Mouse (Mus musculus): ENCODE results near the gene Rab3d.

DNA sequence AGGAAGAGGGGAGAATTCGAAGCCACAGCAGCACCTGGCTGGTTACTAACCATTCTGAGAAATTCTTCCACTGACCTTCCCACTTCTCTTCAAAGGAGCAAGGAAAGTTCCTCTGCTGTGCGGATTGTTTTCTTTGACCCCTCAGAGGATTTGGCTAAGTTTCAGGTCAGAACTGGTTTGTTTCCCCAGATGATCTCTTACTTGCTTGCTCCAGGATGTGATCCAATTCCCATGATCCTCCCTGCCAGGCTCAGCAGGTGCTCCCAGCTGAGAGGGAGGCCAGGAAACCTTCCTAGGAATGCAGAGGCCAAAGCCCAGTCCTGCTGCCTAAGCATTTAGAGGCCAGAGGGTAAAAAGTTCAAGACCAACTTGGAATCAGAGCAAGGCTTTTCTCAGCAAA lies 51.4 kb downstream of the Rab3d start:
- TF ChIP-seq CTCF (IDR thresholded peaks at IDR 0.05; ENCODE audit: low read depth): no peak
- no peak for TF ChIP-seq EP300 (IDR thresholded peaks at IDR 0.05; ENCODE audit: low read depth)
